Mouse (Mus musculus) liver, postnatal 0 days (tissue): ENCODE data around the gene Map4k5.

Experiments
- CTCF ChIP-seq: sonication (generic); IDR thresholded peaks from 2 replicates; pipeline ENCODE4 v1.5.1; 2016; ENCODE audit warnings: antibody characterized with exemption, low read depth
- EP300 ChIP-seq: IDR thresholded peaks from 2 replicates; pipeline ENCODE4 v1.6.1; 2016; ENCODE audit warnings: antibody characterized with exemption, low read depth, mild to moderate bottlenecking

GRCm38 (mm10) chr12:69805148-69805547, 87.9 kb downstream of the Map4k5 start:
- TF ChIP-seq CTCF, result no peak
- TF ChIP-seq EP300, result no peak
